Mouse (Mus musculus) stomach, postnatal 0 days (tissue): ENCODE measurements around the gene Xiap.

Experiments
- CTCF ChIP-seq: IDR thresholded peaks from 2 replicates; pipeline ENCODE4 v1.5.1; 2016; ENCODE audit warnings: antibody characterized with exemption, low read depth, mild to moderate bottlenecking, moderate library complexity
- EP300 ChIP-seq: optimal IDR thresholded peaks from 2 replicates; pipeline ENCODE3; 2016; ENCODE audit warnings: antibody characterized with exemption

DNA sequence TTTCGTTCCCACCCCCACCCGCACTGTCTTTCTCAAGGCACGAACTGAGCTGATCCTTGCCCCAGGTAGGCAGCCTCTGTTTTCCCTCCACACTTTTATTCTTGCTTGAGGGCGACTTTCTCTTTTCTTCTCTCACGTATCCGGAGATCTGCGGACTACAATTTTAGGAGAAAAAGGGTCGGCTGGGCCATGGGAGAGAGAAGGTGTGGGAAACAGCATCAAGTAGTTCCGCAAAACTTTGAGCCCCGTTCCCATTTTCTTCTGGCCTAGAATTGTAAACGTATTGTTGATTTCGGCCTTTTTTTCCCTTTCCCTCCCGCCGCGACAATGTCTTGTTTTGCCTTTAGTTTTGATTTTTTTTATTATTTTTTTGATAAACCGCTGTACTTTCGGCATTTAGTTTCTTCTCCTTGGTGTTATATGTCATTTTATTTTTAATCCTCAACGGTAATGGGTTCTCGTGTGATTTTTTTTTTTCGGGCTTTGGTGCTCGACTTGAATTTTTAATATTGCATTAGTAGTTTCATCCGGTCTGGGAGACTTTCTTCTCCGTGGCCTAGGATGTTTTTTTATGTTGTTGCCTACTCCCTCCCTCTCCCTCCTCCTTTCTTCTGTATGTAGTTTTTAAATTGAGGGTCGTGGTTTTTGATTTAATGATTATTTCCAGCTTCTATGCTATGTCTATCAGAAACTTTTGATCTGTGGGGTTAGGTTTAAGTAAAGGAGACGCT lies 91.7 kb downstream of the Xiap start:
- TF ChIP-seq CTCF (no peak), EP300 (no peak)
